Mouse (Mus musculus): ENCODE data around the gene Krt71.

Gene Krt71

GRCm38 (mm10) chr15:101742711-101743110, at the start of gene Krt71:
Gene Krt71, minus strand, starts transcription at chr15:101743109.
- in situ Hi-C loops (cut with MseI, MboI), result no loop called here

- in situ Hi-C loops (cut with MseI, MboI), result no loop called here
These were observed 48.0 kb upstream of the Krt71 start for GRCm38 (mm10) chr15:101790867-101791266.

- in situ Hi-C loops (cut with MseI, MboI), result no loop called here
These were observed 43.5 kb upstream of the Krt71 start, which contains the start of gene Krt72 for GRCm38 (mm10) chr15:101786360-101786759. Gene Krt72, minus strand, starts transcription at chr15:101786460.

GRCm38 (mm10) chr15:101773420-101773819, 30.5 kb upstream of the Krt71 start:
- in situ Hi-C loops (cut with MseI, MboI), result loop anchor here (5.0 to 25.0 kb wide), 4 partner anchors 199 to 436 kb away; no protein-coding TSS in a partner anchor

GRCm38 (mm10) chr15:101772711-101773081, 29.8 kb upstream of the Krt71 start:
- in situ Hi-C loops (cut with MseI, MboI), result loop anchor here (5.0 to 25.0 kb wide), 4 partner anchors 200 to 435 kb away; no protein-coding TSS in a partner anchor

GRCm38 (mm10) chr15:101772080-101772710, 29.3 kb upstream of the Krt71 start:
- in situ Hi-C loops (cut with MseI, MboI), result loop anchor here (5.0 to 25.0 kb wide), 4 partner anchors 200 to 435 kb away; no protein-coding TSS in a partner anchor

- in situ Hi-C loops (cut with MseI, MboI), result loop anchor here (5.0 to 25.0 kb wide), 4 partner anchors 202 to 433 kb away; no protein-coding TSS in a partner anchor
These were observed 27.3 kb upstream of the Krt71 start for GRCm38 (mm10) chr15:101770226-101770625.

- in situ Hi-C loops (cut with MseI, MboI), result no loop called here
These were observed 5.1 kb downstream of the Krt71 start for GRCm38 (mm10) chr15:101737786-101738185.

GRCm38 (mm10) chr15:101730653-101731052, 12.3 kb downstream of the Krt71 start:
- in situ Hi-C loops (cut with MseI, MboI), result no loop called here

GRCm38 (mm10) chr15:101724686-101725085, 18.2 kb downstream of the Krt71 start:
- in situ Hi-C loops (cut with MseI, MboI), result no loop called here

GRCm38 (mm10) chr15:101715831-101716230, 27.1 kb downstream of the Krt71 start:
- in situ Hi-C loops (cut with MseI, MboI), result no loop called here

GRCm38 (mm10) chr15:101714356-101714755, 28.6 kb downstream of the Krt71 start:
- in situ Hi-C loops (cut with MseI, MboI), result no loop called here

GRCm38 (mm10) chr15:101713731-101714130, 29.2 kb downstream of the Krt71 start:
- in situ Hi-C loops (cut with MseI, MboI), result no loop called here

- in situ Hi-C loops (cut with MseI, MboI), result no loop called here
These were observed 30.2 kb downstream of the Krt71 start, which contains the start of gene Krt5 for GRCm38 (mm10) chr15:101712720-101713119. Gene Krt5, minus strand, starts transcription at chr15:101712898.

- in situ Hi-C loops (cut with MseI, MboI), result no loop called here
These were observed 34.2 kb downstream of the Krt71 start for GRCm38 (mm10) chr15:101708683-101709082.

- in situ Hi-C loops (cut with MseI, MboI), result no loop called here
These were observed 35.5 kb downstream of the Krt71 start for GRCm38 (mm10) chr15:101707454-101707853.

- in situ Hi-C loops (cut with MseI, MboI), result no loop called here
These were observed 38.8 kb downstream of the Krt71 start for GRCm38 (mm10) chr15:101704066-101704465.

GRCm38 (mm10) chr15:101702380-101702779, 40.5 kb downstream of the Krt71 start:
- in situ Hi-C loops (cut with MseI, MboI), result no loop called here

- in situ Hi-C loops (cut with MseI, MboI), result no loop called here
These were observed 43.0 kb downstream of the Krt71 start for GRCm38 (mm10) chr15:101699866-101700265.

- in situ Hi-C loops (cut with MseI, MboI), result no loop called here
These were observed 43.7 kb downstream of the Krt71 start for GRCm38 (mm10) chr15:101699192-101699591.

- in situ Hi-C loops (cut with MseI, MboI), result no loop called here
These were observed 45.4 kb downstream of the Krt71 start for GRCm38 (mm10) chr15:101697326-101698188.

- in situ Hi-C loops (cut with MseI, MboI), result no loop called here
These were observed 48.7 kb downstream of the Krt71 start, which contains the start of gene Krt6a for GRCm38 (mm10) chr15:101694207-101694606. Gene Krt6a, minus strand, starts transcription at chr15:101694307.
